Mouse (Mus musculus) liver, embryonic 14.5 days (tissue): Measurements from ENCODE around the gene Dennd5a. TPM values are rescaled to one million over a fixed set of nuclear protein-coding genes. Genes with fewer than 3 reads are reported as not detected.
A peak's percentile ranks its signal among the peaks of the same experiment; 100 is the strongest.

Experiments used
- ATAC-seq: fragments of 200-750 bp; cut with Nextera tagmentation; 2 replicates; pipeline ENCODE4 v1.8.0; 2017; ENCODE audit warnings: moderate number of reproducible peaks, mild to moderate bottlenecking, moderate library complexity; ENCODE audit not compliant: insufficient read depth
- DNase-seq, 3 experiments: peaks; one replicate each; pipeline ENCODE4 v3.0.0-alpha.2; 2012 to 2013; ENCODE audit warnings: low read depth in 3 of 3, low spot score in 3 of 3
- H3K27ac ChIP-seq: fragments of 300-500 bp; sonication (generic); 2 replicates; pipeline ENCODE4 v1.5.1; 2014; ENCODE audit warnings: moderate library complexity, mild to moderate bottlenecking, control low read depth, inconsistent platforms
- H3K27me3 ChIP-seq: fragments of 300-500 bp; sonication (generic); 2 replicates; pipeline ENCODE4 v1.6.1; 2014; ENCODE audit warnings: mild to moderate bottlenecking, low read length, moderate library complexity; ENCODE audit not compliant: control insufficient read depth, insufficient read depth
- H3K36me3 ChIP-seq: fragments of 300-500 bp; sonication (generic); replicated peaks from 2 replicates; pipeline ENCODE4 v1.6.1; 2014; ENCODE audit warnings: low read depth; ENCODE audit not compliant: control insufficient read depth, insufficient read depth
- H3K4me1 ChIP-seq, 2 experiments: fragments of 200-500 bp in 1 of 2; fragments of 300-500 bp in 1 of 2; sonication (generic) in 1 of 2; replicated peaks; 2 replicates each; pipeline ENCODE4 v1.6.1; 2012 to 2014; ENCODE audit warnings: antibody characterized with exemption in 1 of 2, inconsistent platforms in 1 of 2, low read length in 1 of 2; ENCODE audit not compliant: control insufficient read depth in 2 of 2, insufficient read depth in 2 of 2
- H3K4me2 ChIP-seq: fragments of 300-500 bp; sonication (generic); 2 replicates; pipeline ENCODE4 v1.6.1; 2014; ENCODE audit warnings: low read depth, mild to moderate bottlenecking, control low read depth, moderate library complexity
- H3K4me3 ChIP-seq, 2 experiments: fragments of 200-500 bp in 1 of 2; fragments of 300-500 bp in 1 of 2; sonication (generic) in 1 of 2; 2 replicates each; pipeline ENCODE4 v1.5.1; 2012 to 2014; ENCODE audit warnings: low read depth in 2 of 2, low read length in 2 of 2, mild to moderate bottlenecking in 2 of 2, control low read depth in 1 of 2, inconsistent platforms in 1 of 2, moderate library complexity in 1 of 2; ENCODE audit not compliant: insufficient read depth in 1 of 2
- H3K9ac ChIP-seq: fragments of 300-500 bp; sonication (generic); replicated peaks from 2 replicates; pipeline ENCODE4 v1.6.1; 2014; ENCODE audit warnings: mild to moderate bottlenecking, control low read depth, moderate library complexity
- H3K9me3 ChIP-seq: fragments of 300-500 bp; sonication (generic); 2 replicates; pipeline ENCODE4 v1.6.1; 2016; ENCODE audit warnings: low read length, mixed read lengths; ENCODE audit not compliant: control insufficient read depth
- CTCF ChIP-seq: IDR thresholded peaks from 2 replicates; pipeline ENCODE4 v1.5.1; 2016; ENCODE audit warnings: antibody characterized with exemption, low read depth, control low read depth
- EP300 ChIP-seq: IDR thresholded peaks from 2 replicates; pipeline ENCODE4 v1.6.1; 2016; ENCODE audit warnings: antibody characterized with exemption, low read depth
- WGBS: fragments of 180-500 bp; shearing (Covaris S2); extraction: QIAGEN DNeasy Blood & Tissue Kit; methylation state at CpG from one replicate; pipeline ENCODE4 v1.1.7; 2014; ENCODE audit not compliant: insufficient replicate concordance; 5-methylcytosine and 5-hydroxymethylcytosine counted together
- polyA plus RNA-seq, 2 experiments: library from polyadenylated mRNA; depleted of rRNA in 1 of 2; stranded (reverse) in 1 of 2; unstranded in 1 of 2; fragments of >200 nt; fragmentation: Nextera tagmentation in 1 of 2; extraction: Ambion mirVana in 1 of 2; gene quantifications; 2 replicates each; pipeline versions ENCODE4 v1.2.1 to v1.2.3; 2012 to 2014

The Dennd5a gene
- polyA plus RNA-seq, 2 experiments, result 6.9 to 13.8 TPM

DNA sequence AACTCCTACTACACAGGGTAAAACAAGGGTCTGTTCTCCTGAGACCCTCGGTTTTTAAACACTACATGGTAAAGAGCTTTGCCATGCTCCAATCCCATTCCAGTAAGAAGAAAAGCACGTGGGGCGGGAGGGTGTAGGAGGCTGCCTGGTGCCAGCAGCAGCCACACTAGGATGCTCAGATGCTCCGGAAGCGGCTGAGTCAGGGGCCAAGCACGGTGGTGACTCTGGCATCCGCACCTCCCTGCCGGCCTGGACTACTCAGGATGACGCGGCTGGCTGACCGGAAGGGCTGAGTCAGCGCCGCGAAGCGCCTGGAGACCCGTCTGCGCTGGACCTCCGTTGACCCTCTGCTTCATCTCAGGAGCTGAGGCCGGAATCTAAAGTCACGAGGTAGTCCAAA, 42.7 kb upstream of the Dennd5a start:
- Histone ChIP-seq H3K9ac (no peak overlapping the region), H3K4me3 (no peak overlapping the region), H3K27ac (no peak overlapping the region), H3K4me2 (peak overlapping the region; percentile 2; the same call in 1 of the 2 replicates), H3K27me3 (peaks cover 8% of the 10 kb centered on the region), H3K9me3 (no peaks in the 10 kb centered on the region), H3K4me1 (peaks cover 0 to 2% of the 10 kb centered on the region in 2 experiments; a peak in 1 of 4 replicates), H3K36me3 (no peaks in the 10 kb centered on the region)
- peak; percentile 37; the same call in 1 of the 2 replicates for ATAC-seq
- TF ChIP-seq CTCF, result no peak
- TF ChIP-seq EP300, result no peak
- no peak for DNase-seq
- 14% methylated on average over 20 of the region's 20 CpGs for WGBS

DNA sequence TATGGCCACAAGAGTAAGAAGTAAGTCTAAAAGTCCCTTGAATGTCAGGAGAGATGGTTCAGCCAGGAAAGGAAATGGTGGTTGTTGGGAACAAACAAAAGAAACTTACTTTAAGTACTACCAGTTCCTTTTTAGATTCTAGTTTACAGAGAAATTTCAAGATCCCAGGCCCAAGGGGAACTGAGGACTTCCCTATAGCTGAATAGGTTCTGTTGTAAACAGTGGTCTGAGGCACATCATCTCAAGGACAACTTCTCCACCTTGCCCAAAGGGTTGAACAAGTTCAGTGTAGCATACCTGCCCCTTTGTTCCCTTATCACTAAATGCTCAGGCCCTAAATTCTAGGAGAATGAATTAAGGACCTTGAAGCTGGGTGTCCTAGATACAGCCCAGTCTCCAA, 41.8 kb upstream of the Dennd5a start:
- Histone ChIP-seq H3K4me3 (no peak overlapping the region), H3K4me2 (no peak overlapping the region), H3K36me3 (no peaks in the 10 kb centered on the region), H3K27ac (no peak overlapping the region), H3K27me3 (peaks cover 8% of the 10 kb centered on the region), H3K9ac (no peak overlapping the region), H3K9me3 (no peaks in the 10 kb centered on the region), H3K4me1 (peaks cover 0 to 2% of the 10 kb centered on the region in 2 experiments; a peak in 1 of 4 replicates)
- ATAC-seq (no peak), DNase-seq (no peak)
- no peak for TF ChIP-seq CTCF
- no peak for TF ChIP-seq EP300

DNA sequence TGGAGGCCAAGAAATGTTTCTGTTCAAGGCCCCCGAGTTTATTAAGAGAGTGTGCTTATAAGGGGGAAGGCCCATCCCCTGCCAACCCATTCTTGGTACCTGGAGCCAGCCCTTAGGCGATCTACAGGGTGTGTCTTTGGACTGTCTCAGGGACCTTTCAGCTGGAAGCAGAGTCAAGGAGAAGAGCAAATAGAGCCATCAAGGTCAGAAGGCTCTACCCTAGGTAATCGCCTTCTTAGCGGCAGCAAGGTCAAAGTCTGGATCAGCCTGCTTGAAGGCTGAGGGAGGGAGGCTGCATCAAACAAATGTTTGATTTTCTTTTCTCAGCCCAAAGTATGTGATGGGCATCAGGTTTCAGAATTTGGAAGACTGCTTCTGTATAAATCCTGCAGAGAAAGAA, 38.1 kb upstream of the Dennd5a start:
- DNase-seq (no peak), ATAC-seq (no peak)
- Histone ChIP-seq H3K4me1 (peaks cover 0 to 2% of the 10 kb centered on the region in 2 experiments; a peak in 1 of 4 replicates), H3K4me2 (no peak overlapping the region), H3K27me3 (peaks cover 6% of the 10 kb centered on the region), H3K27ac (no peak overlapping the region), H3K4me3 (no peak overlapping the region), H3K9me3 (no peaks in the 10 kb centered on the region), H3K36me3 (no peaks in the 10 kb centered on the region), H3K9ac (no peak overlapping the region)
- TF ChIP-seq CTCF (no peak), EP300 (no peak)
- 70% methylated on average over 4 of the region's 4 CpGs for WGBS

DNA sequence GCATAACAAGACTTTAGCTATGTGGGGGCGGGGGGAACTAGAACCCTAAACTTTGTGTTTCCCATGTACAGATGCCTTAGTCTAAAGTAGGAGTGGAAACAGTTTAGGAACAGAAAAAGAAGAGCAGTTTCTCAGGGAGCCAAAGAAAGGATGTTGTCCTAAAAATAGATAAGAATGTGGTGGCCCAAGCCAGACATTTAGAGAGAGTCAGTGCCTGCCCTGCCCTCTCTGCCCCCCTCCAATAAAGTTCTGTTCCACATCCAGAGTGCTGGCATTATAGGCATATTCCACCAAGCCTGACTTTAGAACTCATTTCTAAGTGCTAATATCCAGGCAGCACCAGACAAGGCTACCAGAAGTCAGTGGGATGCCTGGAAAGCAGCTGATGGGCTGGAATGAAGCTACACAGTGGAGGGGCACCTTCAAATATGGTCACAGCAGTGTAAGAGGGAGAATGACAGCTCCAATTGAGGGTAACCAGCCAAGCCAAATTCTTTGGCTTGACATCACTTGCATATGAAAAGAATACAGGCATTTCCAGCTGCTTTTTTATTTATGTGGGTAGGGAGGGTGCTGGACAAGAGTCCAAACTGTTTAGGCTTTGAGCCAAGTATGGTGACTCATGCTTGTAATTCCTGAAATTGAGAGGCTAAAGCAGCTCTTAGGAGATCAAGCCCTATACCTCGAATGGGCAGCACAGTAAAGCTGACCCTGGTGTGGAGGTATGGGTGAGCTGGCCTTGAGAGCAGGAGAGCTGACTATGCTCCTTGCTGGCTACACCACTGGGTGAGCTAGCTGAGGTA, 33.1 kb upstream of the Dennd5a start:
- Histone ChIP-seq H3K9ac (no peak overlapping the region), H3K27ac (no peak overlapping the region)
- DNase-seq, result no peak

DNA sequence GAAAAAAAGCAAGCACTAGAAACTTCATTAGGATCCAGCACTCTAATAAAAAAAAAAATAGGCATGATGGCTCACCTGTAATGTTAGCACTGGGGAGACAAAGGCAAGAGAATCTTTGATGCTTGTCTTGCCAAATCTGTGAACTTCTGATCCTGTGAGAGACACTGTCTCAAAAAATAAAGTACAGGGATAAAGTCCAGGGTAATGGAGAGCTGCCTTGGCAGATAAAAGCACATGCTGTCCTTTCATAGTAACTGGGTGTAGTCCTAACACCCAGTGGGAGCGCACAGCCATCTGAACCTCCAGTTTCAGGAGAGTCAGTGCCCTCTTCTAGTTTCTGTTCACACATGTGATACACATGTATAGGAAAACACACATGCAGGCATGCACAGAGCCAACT, 31.0 kb upstream of the Dennd5a start:
- Histone ChIP-seq H3K9me3 (no peaks in the 10 kb centered on the region), H3K4me2 (no peak overlapping the region), H3K9ac (no peak overlapping the region), H3K4me1 (peaks cover 4 to 6% of the 10 kb centered on the region in 2 experiments; a peak in 2 of 4 replicates), H3K4me3 (no peak overlapping the region), H3K27me3 (no peaks in the 10 kb centered on the region), H3K36me3 (no peaks in the 10 kb centered on the region), H3K27ac (no peak overlapping the region)
- DNase-seq (no peak), ATAC-seq (no peak)
- TF ChIP-seq CTCF (no peak), EP300 (no peak)
- 81% methylated on average over 1 of the region's 1 CpGs for WGBS

More for the DNA sequence above, 33.1 kb upstream of the Dennd5a start:
- Histone ChIP-seq H3K4me2 (no peak overlapping the region), H3K4me1 (no peaks in the 10 kb centered on the region; a peak in 1 of 4 replicates), H3K9me3 (no peaks in the 10 kb centered on the region), H3K27me3 (no peaks in the 10 kb centered on the region), H3K36me3 (no peaks in the 10 kb centered on the region), H3K4me3 (no peak overlapping the region)
- 33% methylated on average over 2 of the region's 2 CpGs for WGBS
- TF ChIP-seq CTCF, result no peak
- ATAC-seq, result no peak
